Mouse (Mus musculus) spleen, adult 2 months (tissue): ENCODE data around the gene Ptpn7.

Experiments
- CTCF ChIP-seq: fragments of 200-500 bp; IDR thresholded peaks from 2 replicates; pipeline ENCODE4 v1.5.1; 2011; ENCODE audit warnings: mild to moderate bottlenecking, inconsistent platforms; ENCODE audit not compliant: insufficient read depth, insufficient read length, insufficient replicate concordance; ENCODE audit errors: extremely low read depth
- POLR2A ChIP-seq: fragments of 200-500 bp; IDR thresholded peaks from 2 replicates; pipeline ENCODE4 v1.6.1; 2011; ENCODE audit warnings: low read depth, low read length, inconsistent platforms

- TF ChIP-seq POLR2A, result no peak
- TF ChIP-seq CTCF, result no peak
These were observed 48.3 kb downstream of the Ptpn7 start for GRCm38 (mm10) chr1:135180830-135181229.
